Mouse (Mus musculus) activated CD4-positive, CD25-positive, alpha-beta regulatory T cell, adult 4 months (primary cell): ENCODE data around the gene Sfswap. TPM values are rescaled to one million over a fixed set of nuclear protein-coding genes. Genes with fewer than 3 reads are reported as not detected.
"Not testable (repeated sequence)": the region's sequence is repeated elsewhere in the genome, so short reads cannot be mapped to it uniquely, and the experiment has no call there.

Experiments
- ATAC-seq: one replicate; pipeline ENCODE4 v1.8.0; 2017
- polyA plus RNA-seq, 2 experiments: library from polyadenylated mRNA; unstranded; fragments of 100-300 nt; shearing (Covaris generic); gene quantifications; one replicate each; pipeline ENCODE4 v1.2.1; 2017

Sfswap gene
- polyA plus RNA-seq, 2 experiments from 2014 or later = 26.1 to 26.5 TPM

- no peak for ATAC-seq
Measured at GRCm38 (mm10) chr5:129590915-129591314, 89.9 kb downstream of the Sfswap start.

GRCm38 (mm10) chr5:129594116-129595114 lies 93.4 kb downstream of the Sfswap start:
- ATAC-seq = peak; percentile 90

GRCm38 (mm10) chr5:129602071-129602487 lies 101.1 kb downstream of the Sfswap start:
- ATAC-seq = no peak

GRCm38 (mm10) chr5:129607476-129607875 lies 106.5 kb downstream of the Sfswap start:
- no peak for ATAC-seq

- peak; percentile 49 for ATAC-seq
Measured at GRCm38 (mm10) chr5:129611060-129611459, 110.0 kb downstream of the Sfswap start.

GRCm38 (mm10) chr5:129620600-129620999 lies 119.6 kb downstream of the Sfswap start:
- not testable (repeated sequence) for ATAC-seq

Other genes with a start within 250 kb of the Sfswap start
- gene Mmp17, start 82.9 kb downstream of the Sfswap start, polyA plus RNA-seq = under 1 TPM; 0.07 to 0.09 TPM
- 1 to 10 TPM; 3.2 to 3.3 TPM for gene Zfp11, start 168.9 kb downstream of the Sfswap start, polyA plus RNA-seq
- under 1 TPM in 1 of 2 experiments, not detected in 1; 0.29 TPM for gene Sept14, start 207.3 kb downstream of the Sfswap start, polyA plus RNA-seq
- 100 to 1,000 TPM; 117 to 121 TPM for gene Mrps17, start 214.3 kb downstream of the Sfswap start, polyA plus RNA-seq
- gene Nipsnap2, start 223.8 kb downstream of the Sfswap start, polyA plus RNA-seq = 10 to 100 TPM; 65.5 to 74.7 TPM